Mouse (Mus musculus) megakaryocyte, embryonic 14.5 days (primary cell): ENCODE results near the gene Rad54l2.

ENCODE experiments used
- FLI1 ChIP-seq: IDR thresholded peaks from 2 replicates; pipeline ENCODE4 v1.6.1; 2012; ENCODE audit warnings: low read length, inconsistent platforms, mixed read lengths
- GATA1 ChIP-seq: IDR thresholded peaks from 3 replicates; pipeline ENCODE4 v1.6.1; 2012; ENCODE audit warnings: mixed read lengths, low read length, inconsistent platforms, borderline replicate concordance

DNA sequence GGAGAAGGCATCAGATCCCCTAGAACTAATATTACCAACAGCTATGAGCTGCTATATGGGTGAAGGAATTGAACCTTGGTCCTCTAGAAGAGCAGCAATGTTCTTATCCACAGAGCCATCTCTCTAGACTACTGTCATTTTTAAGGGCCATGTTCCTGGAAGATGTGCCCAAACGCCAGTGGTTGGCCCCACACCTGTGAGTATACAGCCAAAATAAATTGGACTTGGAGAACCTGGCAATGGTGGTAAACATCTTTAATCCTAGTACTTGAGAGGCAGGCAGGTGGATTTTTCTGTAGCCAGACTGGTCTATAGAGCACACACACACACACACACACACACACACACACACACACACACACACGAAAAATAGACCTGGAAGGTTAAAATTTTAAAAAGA is 59.6 kb downstream of the Rad54l2 start:
- TF ChIP-seq GATA1, result no peak
- TF ChIP-seq FLI1, result no peak
